Mouse (Mus musculus) megakaryocyte, embryonic 14.5 days (primary cell): ENCODE data around the gene Kif3a.

Source experiments
- FLI1 ChIP-seq: IDR thresholded peaks from 2 replicates; pipeline ENCODE4 v1.6.1; 2012; ENCODE audit warnings: low read length, inconsistent platforms, mixed read lengths
- GATA1 ChIP-seq: IDR thresholded peaks from 3 replicates; pipeline ENCODE4 v1.6.1; 2012; ENCODE audit warnings: mixed read lengths, low read length, inconsistent platforms, borderline replicate concordance

GRCm38 (mm10) chr11:53621582-53622439, 54.6 kb downstream of the Kif3a start:
- TF ChIP-seq GATA1, result no peak
- no peak for TF ChIP-seq FLI1
